Mouse (Mus musculus): ENCODE data around the gene Gm5157.
"Not testable (repeated sequence)": the region's sequence is repeated elsewhere in the genome, so short reads cannot be mapped to it uniquely, and the experiment has no call there.

Gene Gm5157

DNA sequence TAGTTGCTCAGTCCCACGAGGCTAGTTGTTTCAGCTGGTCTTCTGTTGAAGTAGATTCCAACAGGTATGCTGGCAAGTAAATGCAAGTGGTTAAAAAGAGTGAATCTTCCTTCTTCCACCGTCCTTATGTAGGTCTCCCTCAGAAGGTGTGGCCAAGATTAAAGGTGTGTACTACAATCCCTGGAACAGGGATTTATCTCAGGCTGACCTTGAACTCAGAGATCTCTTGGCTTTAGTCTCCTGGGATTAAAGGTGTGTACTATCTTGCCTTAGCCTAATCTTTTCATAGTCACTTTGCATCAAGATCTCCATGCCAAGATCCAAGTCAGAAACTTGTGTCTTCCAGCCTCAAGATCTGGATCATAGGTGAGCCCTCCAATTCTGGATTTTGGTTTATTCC lies at the start of gene Gm5157:
TSS of gene Gm5157 (minus strand) at position 101 of the 400 bp plus-strand sequence.
- not testable (repeated sequence) for DNase-seq (ENCODE audit: low read depth, low spot score)

DNA sequence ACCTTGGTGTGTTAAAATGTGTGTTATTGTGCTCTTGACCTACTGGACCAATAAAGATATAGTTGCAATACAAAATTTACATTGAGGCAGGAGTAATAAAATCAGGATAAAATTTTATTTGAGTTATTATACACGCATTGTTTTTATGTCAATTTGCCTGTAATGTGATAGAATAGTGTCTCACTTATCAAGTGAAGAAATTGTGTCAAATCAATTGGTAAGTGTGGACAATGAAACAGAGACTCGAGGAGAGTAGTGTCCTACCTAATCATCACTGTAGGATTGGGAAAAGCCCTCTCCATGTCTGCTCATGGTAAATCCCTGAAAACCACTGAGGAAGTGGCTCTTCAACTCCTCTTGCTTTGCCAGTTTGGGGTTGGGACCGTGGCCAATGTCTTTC lies 28.3 kb downstream of the Gm5157 start, which contains the start of gene Vmn1r123:
TSS of gene Vmn1r123 (plus strand) at position 301 of the 400 bp plus-strand sequence.
- not testable (repeated sequence) for DNase-seq (ENCODE audit: low read depth, low spot score)

Data from mesoderm, embryonic 11.5 days (tissue).